Mouse (Mus musculus) liver, embryonic 16.5 days (tissue): Measurements from ENCODE around the gene Tmprss9. TPM values are rescaled to one million over a fixed set of nuclear protein-coding genes. Genes with fewer than 3 reads are reported as not detected.

Source experiments
- ATAC-seq: fragments of 200-750 bp; cut with Nextera tagmentation; 2 replicates; pipeline ENCODE4 v1.8.0; 2017; ENCODE audit warnings: low read depth, mild to moderate bottlenecking, moderate number of reproducible peaks, moderate library complexity
- H3K27ac ChIP-seq: fragments of 300-500 bp; sonication (generic); 2 replicates; pipeline ENCODE4 v1.5.1; 2014; ENCODE audit warnings: mild to moderate bottlenecking, low read length
- H3K27me3 ChIP-seq: fragments of 300-500 bp; sonication (generic); 2 replicates; pipeline ENCODE4 v1.6.1; 2014; ENCODE audit warnings: low read depth, low read length, mixed read lengths; ENCODE audit not compliant: control insufficient read depth, insufficient read depth
- H3K36me3 ChIP-seq: fragments of 300-500 bp; sonication (generic); 2 replicates; pipeline ENCODE4 v1.6.1; 2014; ENCODE audit warnings: mild to moderate bottlenecking; ENCODE audit not compliant: control insufficient read depth, insufficient read depth
- H3K4me1 ChIP-seq: fragments of 300-500 bp; sonication (generic); 2 replicates; pipeline ENCODE4 v1.6.1; 2014; ENCODE audit warnings: low read depth, low read length, mixed read lengths; ENCODE audit not compliant: control insufficient read depth
- H3K4me2 ChIP-seq: fragments of 300-500 bp; sonication (generic); 2 replicates; pipeline ENCODE4 v1.6.1; 2014; ENCODE audit warnings: low read depth, low read length, mixed read lengths
- H3K4me3 ChIP-seq: fragments of 300-500 bp; sonication (generic); 2 replicates; pipeline ENCODE4 v1.5.1; 2014; ENCODE audit warnings: low read depth, mild to moderate bottlenecking, low read length
- H3K9ac ChIP-seq: fragments of 300-500 bp; sonication (generic); 2 replicates; pipeline ENCODE4 v1.6.1; 2014; ENCODE audit warnings: low read depth, low read length
- H3K9me3 ChIP-seq: fragments of 300-500 bp; sonication (generic); replicated peaks from 2 replicates; pipeline ENCODE4 v1.6.1; 2016; ENCODE audit warnings: low read length; ENCODE audit not compliant: control insufficient read depth
- WGBS: fragments of 180-500 bp; shearing (Covaris S2); extraction: QIAGEN DNeasy Blood & Tissue Kit; methylation state at CpG from one replicate; pipeline ENCODE4 v1.1.7; 2014; ENCODE audit not compliant: insufficient replicate concordance; 5-methylcytosine and 5-hydroxymethylcytosine counted together
- polyA plus RNA-seq: library from polyadenylated mRNA; unstranded; fragments of >200 nt; fragmentation: Nextera tagmentation; extraction: Ambion mirVana; gene quantifications from 2 replicates; pipeline ENCODE4 v1.2.1, GENCODE M21; 2015

The Tmprss9 gene
- polyA plus RNA-seq, 1 experiment from 2014 or later, result 0.04 TPM

DNA sequence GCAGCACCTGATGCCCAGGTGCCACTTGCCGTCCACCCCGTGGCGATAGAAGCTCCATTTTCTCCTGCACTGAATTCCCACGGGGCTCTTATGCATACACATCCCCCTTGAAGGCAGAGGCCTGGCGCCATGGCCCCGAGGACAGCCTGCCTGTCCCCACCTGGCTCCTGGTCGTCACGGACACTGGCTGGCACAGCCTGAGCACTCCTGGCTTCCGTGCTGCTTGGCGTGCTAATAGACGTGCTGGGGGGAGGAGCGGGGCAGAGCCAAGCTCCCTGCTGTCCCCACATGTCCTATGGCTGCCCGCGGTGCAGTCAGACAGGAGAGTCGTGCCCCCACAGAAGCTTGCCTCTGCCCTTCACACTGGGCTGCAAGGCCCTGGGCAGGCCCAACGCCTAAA, 7.2 kb upstream of the Tmprss9 start:
- Histone ChIP-seq H3K4me3 (no peak overlapping the region), H3K27ac (no peak overlapping the region), H3K4me1 (peaks cover 39% of the 10 kb centered on the region), H3K27me3 (no peaks in the 10 kb centered on the region), H3K9me3 (no peaks in the 10 kb centered on the region), H3K9ac (no peak overlapping the region), H3K36me3 (peaks cover 66% of the 10 kb centered on the region), H3K4me2 (no peak overlapping the region)
- no peak for ATAC-seq
- 90% methylated on average over 16 of the region's 16 CpGs for WGBS

- Histone ChIP-seq H3K4me3 (no peak overlapping the region), H3K4me2 (no peak overlapping the region), H3K27me3 (peaks cover 3% of the 10 kb centered on the region; the same call in 1 of the 2 replicates), H3K4me1 (peaks cover 2% of the 10 kb centered on the region), H3K9ac (no peak overlapping the region), H3K27ac (no peak overlapping the region), H3K36me3 (peaks cover 21% of the 10 kb centered on the region), H3K9me3 (no peaks in the 10 kb centered on the region)
- 69% methylated on average over 3 of the region's 6 CpGs for WGBS
- no peak for ATAC-seq
Observed at GRCm38 (mm10) chr10:80870993-80871392, 655 bp upstream of the Tmprss9 start.

DNA sequence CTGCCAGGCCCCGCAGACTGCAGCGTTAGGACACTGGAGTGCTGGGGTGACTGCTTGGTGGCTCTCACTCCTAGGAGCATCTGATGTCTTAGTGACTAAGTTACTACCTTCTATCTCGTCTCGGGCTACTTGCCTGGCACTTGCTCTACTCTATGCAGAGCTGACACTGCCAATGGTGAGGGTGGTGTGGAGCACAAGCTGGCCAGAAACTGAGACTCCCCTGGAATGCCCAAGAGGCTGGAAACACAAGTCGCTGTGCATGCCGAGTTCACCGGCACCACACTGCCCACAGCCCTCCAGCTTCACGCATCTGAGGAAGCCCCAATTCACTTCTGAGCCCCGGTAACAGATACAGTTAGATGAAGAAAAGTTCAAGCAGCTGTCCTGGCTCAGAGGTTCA, 2.4 kb downstream of the Tmprss9 start:
- Histone ChIP-seq H3K4me1 (peaks cover 6% of the 10 kb centered on the region), H3K9ac (no peak overlapping the region), H3K27me3 (peaks cover 3% of the 10 kb centered on the region; the same call in 1 of the 2 replicates), H3K36me3 (no peaks in the 10 kb centered on the region), H3K27ac (no peak overlapping the region), H3K4me2 (no peak overlapping the region), H3K9me3 (no peaks in the 10 kb centered on the region), H3K4me3 (no peak overlapping the region)
- WGBS, result 76% methylated on average over 9 of the region's 9 CpGs
- ATAC-seq, result no peak

- H3K4me3 ChIP-seq, result no peak overlapping the region
- peaks cover 3% of the 10 kb centered on the region; the same call in 1 of the 2 replicates for H3K27me3 ChIP-seq
- H3K36me3 ChIP-seq, result no peaks in the 10 kb centered on the region
- no peak overlapping the region for H3K4me2 ChIP-seq
- H3K4me1 ChIP-seq, result peaks cover 25% of the 10 kb centered on the region
- WGBS, result 24% methylated on average over 5 of the region's 5 CpGs
- no peaks in the 10 kb centered on the region for H3K9me3 ChIP-seq
- ATAC-seq, result no peak
- H3K9ac ChIP-seq, result no peak overlapping the region
- H3K27ac ChIP-seq, result no peak overlapping the region
Observed at GRCm38 (mm10) chr10:80876028-80876427, 4.4 kb downstream of the Tmprss9 start.

GRCm38 (mm10) chr10:80876594-80876993, 4.9 kb downstream of the Tmprss9 start:
- no peak overlapping the region for H3K4me3 ChIP-seq
- peaks cover 2% of the 10 kb centered on the region; the same call in 1 of the 2 replicates for H3K27me3 ChIP-seq
- WGBS, result 46% methylated on average over 3 of the region's 3 CpGs
- H3K27ac ChIP-seq, result peak overlapping the region; percentile 27; the same call in 1 of the 2 replicates
- H3K9me3 ChIP-seq, result no peaks in the 10 kb centered on the region
- H3K9ac ChIP-seq, result no peak overlapping the region
- ATAC-seq, result no peak
- H3K4me2 ChIP-seq, result no peak overlapping the region
- peaks cover 23% of the 10 kb centered on the region for H3K4me1 ChIP-seq
- H3K36me3 ChIP-seq, result no peaks in the 10 kb centered on the region

DNA sequence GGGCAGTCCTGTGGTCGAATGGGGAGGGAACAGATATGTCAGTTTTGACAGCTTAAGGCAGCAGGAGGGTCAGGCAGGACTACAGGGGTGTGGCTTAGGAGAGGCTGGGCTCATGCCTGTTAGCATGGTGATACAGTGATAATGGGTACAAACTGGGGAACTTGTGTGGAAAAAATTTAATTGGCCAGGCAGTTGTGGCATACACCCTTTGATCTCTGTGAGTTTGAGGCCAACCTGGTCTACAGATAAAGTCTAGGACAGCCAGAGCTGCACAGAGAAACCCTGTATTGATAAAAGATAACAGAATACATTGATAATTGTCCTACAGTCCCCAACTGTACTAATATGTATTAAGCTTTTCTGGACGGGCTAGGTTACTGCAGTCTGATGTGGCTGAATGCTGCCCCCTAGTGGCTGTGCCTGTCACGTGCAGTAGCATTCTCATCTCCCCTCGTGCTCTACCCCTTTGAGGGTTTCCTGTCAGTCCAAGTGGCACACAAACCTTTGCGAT, 8.5 kb downstream of the Tmprss9 start:
- H3K36me3 ChIP-seq, result no peaks in the 10 kb centered on the region
- H3K9ac ChIP-seq, result 0 out of 2 replicates have a peak overlapping the region, but pooled peaks have one; percentile 4
- no peak overlapping the region for H3K4me3 ChIP-seq
- WGBS, result 4% methylated on average over 5 of the region's 5 CpGs
- peaks cover 23% of the 10 kb centered on the region for H3K4me1 ChIP-seq
- H3K4me2 ChIP-seq, result peak overlapping the region; percentile 25; the same call in 1 of the 2 replicates
- peak overlapping the region; percentile 45 for H3K27ac ChIP-seq
- ATAC-seq, result peak; percentile 92
- H3K9me3 ChIP-seq, result no peaks in the 10 kb centered on the region
- no peaks in the 10 kb centered on the region for H3K27me3 ChIP-seq

- Histone ChIP-seq H3K27me3 (no peaks in the 10 kb centered on the region), H3K4me2 (peak overlapping the region; percentile 25; the same call in 1 of the 2 replicates), H3K4me3 (no peak overlapping the region), H3K27ac (peak overlapping the region; percentile 45), H3K9me3 (no peaks in the 10 kb centered on the region), H3K36me3 (no peaks in the 10 kb centered on the region), H3K9ac (no peak overlapping the region), H3K4me1 (peaks cover 23% of the 10 kb centered on the region)
- ATAC-seq, result no peak
- 55% methylated on average over 2 of the region's 2 CpGs for WGBS
Observed at GRCm38 (mm10) chr10:80880901-80881300, 9.3 kb downstream of the Tmprss9 start.

GRCm38 (mm10) chr10:80881301-80881700, 9.7 kb downstream of the Tmprss9 start:
- no peaks in the 10 kb centered on the region for H3K36me3 ChIP-seq
- H3K4me2 ChIP-seq, result no peak overlapping the region
- H3K27ac ChIP-seq, result no peak overlapping the region
- WGBS, result 19% methylated on average over 10 of the region's 10 CpGs
- no peak overlapping the region for H3K4me3 ChIP-seq
- peaks cover 23% of the 10 kb centered on the region for H3K4me1 ChIP-seq
- ATAC-seq, result no peak
- no peaks in the 10 kb centered on the region for H3K27me3 ChIP-seq
- no peaks in the 10 kb centered on the region for H3K9me3 ChIP-seq
- no peak overlapping the region for H3K9ac ChIP-seq

GRCm38 (mm10) chr10:80887181-80887580, 15.5 kb downstream of the Tmprss9 start:
- H3K4me3 ChIP-seq, result no peak overlapping the region
- no peak overlapping the region for H3K27ac ChIP-seq
- H3K9me3 ChIP-seq, result no peaks in the 10 kb centered on the region
- no peak for ATAC-seq
- no peaks in the 10 kb centered on the region for H3K4me1 ChIP-seq
- no peaks in the 10 kb centered on the region for H3K36me3 ChIP-seq
- no peak overlapping the region for H3K9ac ChIP-seq
- WGBS, result 48% methylated on average over 11 of the region's 11 CpGs
- peaks cover 20% of the 10 kb centered on the region for H3K27me3 ChIP-seq
- no peak overlapping the region for H3K4me2 ChIP-seq
